Mouse (Mus musculus): ENCODE measurements around the gene Immp2l. TPM values are rescaled to one million over a fixed set of nuclear protein-coding genes. Genes with fewer than 3 reads are reported as not detected.

Immp2l gene
- polyA plus RNA-seq, 2 experiments = 6.9 to 10.6 TPM

DNA sequence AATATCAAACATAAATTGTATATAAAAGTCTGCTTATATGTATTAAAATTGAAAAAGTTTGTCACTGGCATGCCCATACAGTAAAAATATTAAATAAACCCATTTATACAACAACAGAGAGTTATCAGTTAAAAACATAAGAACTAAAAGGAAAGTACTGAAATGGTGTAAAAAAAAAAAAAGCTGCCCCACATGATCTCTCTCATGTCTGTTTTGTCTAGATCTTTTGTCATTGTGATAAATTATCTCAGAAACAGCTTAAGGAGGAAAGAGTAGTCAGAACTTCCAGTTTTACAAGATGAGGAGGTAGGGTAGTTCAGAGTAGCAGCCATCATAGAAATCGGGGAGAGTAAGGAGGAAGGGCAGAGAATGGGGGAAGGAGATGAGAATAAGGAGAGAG lies 298.1 kb downstream of the Immp2l start:
- TF ChIP-seq POLR2A (IDR thresholded peaks at IDR 0.05; ENCODE audit: borderline replicate concordance, extremely low read depth, insufficient read depth, insufficient read length) = no peak
- DNase-seq (ENCODE audit: low spot score) (no peak), ATAC-seq (ENCODE audit: low FRiP score, low read depth) (no peak)
- Histone ChIP-seq H3K9me3 (ENCODE audit: control insufficient read depth, low read length) (no peaks in the 10 kb centered on the region), H3K9ac (ENCODE audit: low read depth, low read length, severe bottlenecking) (no peak overlapping the region), H3K4me1 (ENCODE audit: control insufficient read depth, insufficient read depth, low read length) (no peaks in the 10 kb centered on the region), H3K36me3 (ENCODE audit: control insufficient read depth, insufficient read depth, low read length) (no peaks in the 10 kb centered on the region), H3K4me2 (replicated peaks; ENCODE audit: low read depth, low read length, severe bottlenecking) (no peak overlapping the region), H3K27me3 (ENCODE audit: control insufficient read depth, insufficient read depth, low read length) (no peaks in the 10 kb centered on the region), H3K4me3 (replicated peaks; ENCODE audit: low read length) (no peak overlapping the region), H3K27ac (replicated peaks; ENCODE audit: low read depth, low read length) (no peak overlapping the region)
- 40% methylated on average over 1 of the region's 1 CpGs for WGBS

DNA sequence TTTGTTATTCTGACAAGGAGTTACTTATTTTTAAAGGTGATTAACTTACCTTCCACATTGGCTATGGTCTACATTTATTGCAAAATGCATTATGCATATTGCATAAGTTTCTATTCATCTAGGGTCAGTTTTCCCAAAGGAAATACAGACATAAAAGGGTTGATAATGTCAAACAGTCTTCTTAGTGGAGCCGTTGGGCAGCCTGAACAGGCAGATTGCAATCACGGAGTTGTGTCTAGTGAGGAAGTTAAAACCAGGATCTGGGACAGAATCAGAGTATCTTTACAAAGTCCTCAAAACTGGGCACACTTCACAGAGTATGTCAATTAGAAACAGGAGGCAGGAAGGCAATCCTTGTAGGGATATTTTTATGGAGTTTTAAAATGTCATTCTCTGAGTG lies 300.5 kb downstream of the Immp2l start:
- H3K27ac ChIP-seq (replicated peaks; ENCODE audit: low read depth, low read length) = no peak overlapping the region
- ATAC-seq (ENCODE audit: low FRiP score, low read depth) = no peak
- 74% methylated on average over 2 of the region's 2 CpGs for WGBS
- H3K4me3 ChIP-seq (replicated peaks; ENCODE audit: low read length) = no peak overlapping the region
- H3K4me1 ChIP-seq (ENCODE audit: control insufficient read depth, insufficient read depth, low read length) = no peaks in the 10 kb centered on the region
- no peak overlapping the region for H3K4me2 ChIP-seq (replicated peaks; ENCODE audit: low read depth, low read length, severe bottlenecking)
- H3K36me3 ChIP-seq (ENCODE audit: control insufficient read depth, insufficient read depth, low read length) = no peaks in the 10 kb centered on the region
- TF ChIP-seq POLR2A (IDR thresholded peaks at IDR 0.05; ENCODE audit: borderline replicate concordance, extremely low read depth, insufficient read depth, insufficient read length) = no peak
- H3K9me3 ChIP-seq (ENCODE audit: control insufficient read depth, low read length) = no peaks in the 10 kb centered on the region
- H3K9ac ChIP-seq (ENCODE audit: low read depth, low read length, severe bottlenecking) = no peak overlapping the region
- DNase-seq (ENCODE audit: low spot score) = no peak
- H3K27me3 ChIP-seq (ENCODE audit: control insufficient read depth, insufficient read depth, low read length) = no peaks in the 10 kb centered on the region

DNA sequence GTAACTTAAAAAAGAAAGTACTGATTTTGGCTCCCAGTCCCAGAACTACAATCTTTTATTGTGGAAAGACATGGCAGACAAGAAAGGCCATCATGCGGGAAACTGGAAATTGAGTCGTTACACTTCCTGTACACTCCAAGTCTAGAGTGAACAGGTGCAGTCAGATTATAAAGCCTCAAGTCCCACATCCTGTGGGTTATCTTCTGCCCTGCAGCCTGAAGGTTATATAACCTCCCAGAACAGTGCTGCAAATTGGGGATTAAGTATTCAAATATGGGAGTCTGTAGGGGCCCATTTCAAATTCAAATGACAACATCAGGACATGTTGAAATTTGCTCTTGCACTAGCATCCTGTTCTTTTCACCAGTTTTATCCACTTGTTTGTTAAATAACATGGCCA lies 301.9 kb downstream of the Immp2l start:
- H3K4me3 ChIP-seq (replicated peaks; ENCODE audit: low read length) = no peak overlapping the region
- no peaks in the 10 kb centered on the region for H3K27me3 ChIP-seq (ENCODE audit: control insufficient read depth, insufficient read depth, low read length)
- DNase-seq (ENCODE audit: low spot score) (no peak), ATAC-seq (ENCODE audit: low FRiP score, low read depth) (no peak)
- H3K9ac ChIP-seq (ENCODE audit: low read depth, low read length, severe bottlenecking) = no peak overlapping the region
- H3K9me3 ChIP-seq (ENCODE audit: control insufficient read depth, low read length) = no peaks in the 10 kb centered on the region
- H3K4me2 ChIP-seq (replicated peaks; ENCODE audit: low read depth, low read length, severe bottlenecking) = no peak overlapping the region
- no peak overlapping the region for H3K27ac ChIP-seq (replicated peaks; ENCODE audit: low read depth, low read length)
- H3K4me1 ChIP-seq (ENCODE audit: control insufficient read depth, insufficient read depth, low read length) = no peaks in the 10 kb centered on the region
- TF ChIP-seq POLR2A (IDR thresholded peaks at IDR 0.05; ENCODE audit: borderline replicate concordance, extremely low read depth, insufficient read depth, insufficient read length) = no peak
- H3K36me3 ChIP-seq (ENCODE audit: control insufficient read depth, insufficient read depth, low read length) = no peaks in the 10 kb centered on the region
- 87% methylated on average over 2 of the region's 2 CpGs for whole genome bisulfite sequencing

DNA sequence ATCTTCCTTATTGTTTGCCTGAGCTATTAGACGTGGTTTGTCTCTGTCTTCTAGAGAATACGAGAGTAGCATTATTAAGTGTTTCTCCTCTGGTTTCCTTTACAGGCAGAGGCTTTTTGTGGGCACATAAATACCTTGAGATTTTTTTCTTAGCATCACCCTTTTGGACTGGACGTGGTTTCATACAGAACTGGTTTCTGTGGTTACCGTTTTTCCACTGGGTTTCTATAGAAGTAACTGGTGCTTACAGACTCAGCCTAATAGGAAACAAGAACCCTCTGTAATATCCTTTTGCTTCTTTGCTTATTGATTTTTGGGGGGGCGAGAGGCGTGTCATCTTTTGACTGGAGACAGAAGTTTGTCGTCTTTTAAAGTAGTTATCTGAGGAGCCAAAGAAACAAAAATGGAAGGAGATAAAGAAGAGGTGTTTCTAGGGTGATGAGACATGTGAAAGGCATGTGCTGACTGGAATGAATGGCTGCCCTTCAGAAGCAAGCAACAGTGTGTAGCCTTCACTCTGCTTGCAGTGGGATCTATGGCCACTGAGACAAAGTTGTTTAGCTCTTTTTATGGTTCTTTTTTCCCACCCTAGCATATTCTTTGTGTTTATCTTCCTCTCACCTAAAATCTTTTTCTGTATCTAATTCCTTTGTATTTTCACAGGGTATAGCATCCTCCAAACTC lies 307.2 kb downstream of the Immp2l start:
- ATAC-seq (ENCODE audit: low FRiP score, low read depth) (no peak), DNase-seq (ENCODE audit: low spot score) (no peak)
- H3K27ac ChIP-seq (replicated peaks; ENCODE audit: low read depth, low read length) = no peak overlapping the region
- H3K9ac ChIP-seq (ENCODE audit: low read depth, low read length, severe bottlenecking) = no peak overlapping the region
- H3K4me2 ChIP-seq (replicated peaks; ENCODE audit: low read depth, low read length, severe bottlenecking) = no peak overlapping the region
- WGBS = 78% methylated on average over 7 of the region's 7 CpGs
- no peaks in the 10 kb centered on the region for H3K27me3 ChIP-seq (ENCODE audit: control insufficient read depth, insufficient read depth, low read length)
- no peaks in the 10 kb centered on the region for H3K36me3 ChIP-seq (ENCODE audit: control insufficient read depth, insufficient read depth, low read length)
- H3K4me3 ChIP-seq (replicated peaks; ENCODE audit: low read length) = no peak overlapping the region
- no peaks in the 10 kb centered on the region for H3K9me3 ChIP-seq (ENCODE audit: control insufficient read depth, low read length)
- no peak for TF ChIP-seq POLR2A (IDR thresholded peaks at IDR 0.05; ENCODE audit: borderline replicate concordance, extremely low read depth, insufficient read depth, insufficient read length)
- no peaks in the 10 kb centered on the region for H3K4me1 ChIP-seq (ENCODE audit: control insufficient read depth, insufficient read depth, low read length)

DNA sequence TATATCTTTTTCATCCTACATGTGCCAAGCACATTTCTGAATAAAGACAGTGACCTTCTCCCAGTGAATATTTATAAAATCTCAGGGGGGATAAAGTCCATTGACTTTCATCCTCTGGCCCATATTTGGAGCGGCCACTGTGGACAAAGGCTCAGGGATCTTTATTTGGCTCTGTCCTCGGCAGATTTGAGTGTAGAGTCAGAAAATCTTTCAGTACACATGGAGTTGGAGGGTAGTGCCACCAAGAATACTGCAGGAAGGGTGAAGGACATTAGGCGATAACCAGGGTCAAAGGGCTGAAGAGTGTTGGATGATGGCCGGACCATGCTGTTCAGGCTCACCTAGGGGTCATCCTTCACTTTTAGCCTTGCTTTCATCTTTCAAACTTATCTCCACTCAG lies 321.7 kb downstream of the Immp2l start:
- no peak overlapping the region for H3K4me2 ChIP-seq (replicated peaks; ENCODE audit: low read depth, low read length, severe bottlenecking)
- ATAC-seq (ENCODE audit: low FRiP score, low read depth) (no peak), DNase-seq (ENCODE audit: low spot score) (no peak)
- no peak overlapping the region for H3K9ac ChIP-seq (ENCODE audit: low read depth, low read length, severe bottlenecking)
- H3K27me3 ChIP-seq (ENCODE audit: control insufficient read depth, insufficient read depth, low read length) = no peaks in the 10 kb centered on the region
- H3K4me3 ChIP-seq (replicated peaks; ENCODE audit: low read length) = no peak overlapping the region
- H3K36me3 ChIP-seq (ENCODE audit: control insufficient read depth, insufficient read depth, low read length) = no peaks in the 10 kb centered on the region
- 88% methylated on average over 4 of the region's 4 CpGs for WGBS
- no peak overlapping the region for H3K27ac ChIP-seq (replicated peaks; ENCODE audit: low read depth, low read length)
- TF ChIP-seq POLR2A (IDR thresholded peaks at IDR 0.05; ENCODE audit: borderline replicate concordance, extremely low read depth, insufficient read depth, insufficient read length) = no peak
- no peaks in the 10 kb centered on the region for H3K9me3 ChIP-seq (ENCODE audit: control insufficient read depth, low read length)
- no peaks in the 10 kb centered on the region for H3K4me1 ChIP-seq (ENCODE audit: control insufficient read depth, insufficient read depth, low read length)

Measured in limb, embryonic 14.5 days (tissue).